Mouse (Mus musculus): ENCODE measurements around the gene Mlxipl.
A peak's percentile ranks its signal among the peaks of the same experiment; 100 is the strongest.
"Not testable (repeated sequence)": the region's sequence is repeated elsewhere in the genome, so short reads cannot be mapped to it uniquely, and the experiment has no call there.

Mlxipl gene

DNA sequence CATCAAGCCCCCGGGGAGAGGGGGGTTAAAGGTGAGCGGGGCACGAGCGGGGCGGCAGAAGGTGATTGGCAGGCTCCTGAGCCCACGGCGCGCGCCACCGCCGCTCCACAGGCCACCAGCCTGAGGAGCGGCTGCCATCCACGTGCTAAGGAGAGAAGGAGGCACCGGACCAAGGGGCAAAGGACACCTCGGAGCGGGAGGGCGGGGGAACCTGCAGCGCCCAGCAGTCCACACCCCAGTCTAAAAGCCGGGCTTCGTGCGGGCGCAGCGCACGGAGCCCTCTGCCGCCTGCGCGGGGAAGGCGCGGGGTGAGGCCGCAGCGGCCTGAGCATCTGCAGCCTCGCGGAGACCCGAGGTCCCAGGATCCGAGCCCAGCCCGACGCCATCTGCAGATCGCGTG, at the start of gene Mlxipl:
Mlxipl (plus strand) TSS at position 238 of the 400 bp plus-strand sequence.
- DNase-seq (ENCODE audit: low spot score in 2 of 2): no peak

- DNase-seq (ENCODE audit: low spot score in 2 of 2): peak in 1 of 2 experiments; percentile 56
Observed at GRCm38 (mm10) chr5:135040059-135040458, 49.6 kb upstream of the Mlxipl start.

GRCm38 (mm10) chr5:135040777-135041176, 48.9 kb upstream of the Mlxipl start:
- DNase-seq (ENCODE audit: low spot score in 2 of 2): peak; percentile 44 to 55

DNA sequence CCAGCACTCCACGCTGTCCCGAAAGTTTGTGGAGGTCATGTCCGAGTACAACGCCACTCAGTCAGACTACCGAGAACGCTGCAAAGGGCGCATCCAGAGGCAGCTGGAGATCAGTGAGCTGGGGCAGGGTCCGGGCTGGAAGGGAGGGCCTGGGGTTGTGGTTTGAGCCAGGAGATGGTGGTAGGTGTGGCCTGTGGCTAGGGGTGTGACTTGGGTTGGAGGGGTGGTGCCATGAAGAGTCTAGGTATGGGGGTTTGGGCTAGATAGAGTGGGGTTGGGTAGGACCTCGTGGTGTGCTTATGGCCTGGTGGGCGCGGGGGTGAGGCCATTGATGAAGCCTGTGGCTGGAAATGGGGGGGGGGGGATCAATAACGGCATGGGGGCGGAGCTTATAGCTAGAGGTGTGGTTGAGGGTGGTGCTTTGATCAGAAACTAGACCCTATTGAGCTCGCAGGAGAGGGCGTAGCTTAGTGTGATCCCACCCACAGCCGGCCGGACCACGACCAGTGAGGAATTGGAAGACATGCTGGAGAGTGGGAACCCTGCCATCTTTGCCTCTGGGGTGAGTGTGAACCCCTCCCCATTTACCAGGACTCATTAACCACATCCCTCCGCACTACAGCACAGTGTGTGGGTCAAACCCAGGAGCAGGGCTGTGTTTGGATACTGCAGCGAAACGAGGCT, 47.4 kb upstream of the Mlxipl start:
- DNase-seq (ENCODE audit: low spot score in 2 of 2): no peak

DNA sequence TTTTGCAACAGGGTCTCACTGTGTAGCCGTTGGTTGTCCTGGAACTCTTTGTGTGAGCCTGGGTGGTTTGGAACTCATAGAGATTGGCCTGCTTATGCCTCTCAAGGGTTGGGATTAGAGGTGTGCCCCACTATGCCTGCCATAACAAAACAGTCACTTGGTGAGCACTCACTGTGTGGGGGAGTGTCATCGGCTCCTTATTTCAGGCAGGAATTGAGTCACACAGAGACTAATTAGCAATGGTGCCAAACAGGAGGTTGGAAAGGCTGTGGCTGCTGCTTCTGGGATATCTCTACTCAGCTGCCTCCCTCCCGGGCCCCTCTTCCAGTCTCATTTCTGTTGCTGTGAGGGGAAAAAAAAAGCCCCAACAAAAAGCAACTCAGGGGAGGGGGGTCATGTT, 45.1 kb upstream of the Mlxipl start:
- DNase-seq (ENCODE audit: low spot score in 2 of 2): no peak

DNA sequence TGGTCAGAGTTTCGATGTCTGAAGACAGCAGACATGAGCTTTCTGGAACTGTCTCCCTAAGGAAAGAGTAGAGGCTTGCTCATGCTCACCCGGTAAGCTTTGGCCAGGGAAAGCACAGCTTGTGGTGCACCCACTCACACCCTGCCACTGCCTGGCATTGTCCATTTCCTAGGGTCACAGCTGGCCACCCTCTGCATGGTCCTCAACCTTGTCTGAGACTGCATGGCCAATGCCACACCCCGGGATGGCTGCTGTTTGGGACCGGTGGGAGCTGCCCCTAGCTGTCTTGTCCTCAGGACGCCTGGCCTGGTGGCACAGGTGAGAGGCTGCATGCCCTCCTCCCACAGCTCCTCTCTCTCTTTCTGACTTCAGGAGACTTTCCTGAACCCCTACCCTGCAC, 41.2 kb upstream of the Mlxipl start:
- no peak for DNase-seq (ENCODE audit: low spot score in 2 of 2)

- not testable (repeated sequence) for DNase-seq (ENCODE audit: low spot score in 2 of 2)
Observed at GRCm38 (mm10) chr5:135049268-135049667, 40.4 kb upstream of the Mlxipl start.

- no peak for DNase-seq (ENCODE audit: low spot score in 2 of 2)
Observed at GRCm38 (mm10) chr5:135053356-135053755, 36.3 kb upstream of the Mlxipl start.

DNA sequence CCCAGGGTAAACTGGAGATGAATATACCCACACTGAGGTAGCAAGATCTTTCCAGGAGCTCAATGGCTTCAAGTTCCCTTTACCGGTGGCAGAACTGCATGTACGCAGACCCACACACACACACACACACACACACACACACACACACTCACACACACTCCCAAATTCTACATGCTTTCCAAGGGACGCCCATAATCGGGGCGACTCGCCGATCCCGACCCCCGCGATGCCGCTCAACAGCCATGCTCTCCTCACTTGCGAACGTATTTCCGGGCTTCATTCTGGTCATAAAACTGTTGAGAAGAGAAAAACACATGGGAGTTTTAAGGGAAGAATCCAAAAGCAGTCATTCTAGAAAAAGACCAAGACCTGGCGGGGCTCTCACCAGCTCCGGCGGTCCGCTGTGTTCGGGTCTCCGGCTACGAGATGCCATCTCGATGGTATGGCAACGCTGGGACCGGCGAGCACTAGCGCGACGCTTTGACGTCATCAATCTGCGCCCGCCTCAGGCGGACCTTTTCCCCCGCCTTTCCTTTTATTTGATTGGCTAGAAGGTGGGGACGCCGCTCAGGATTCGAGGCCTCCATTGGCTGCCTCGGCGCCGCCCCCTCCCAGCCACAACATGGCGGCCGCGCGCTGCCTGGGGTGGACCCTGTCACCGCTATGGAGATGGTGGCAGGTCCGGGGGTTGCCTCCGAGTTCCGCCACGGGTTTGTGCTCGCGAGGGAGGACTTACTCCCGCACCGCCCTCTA, 25.9 kb upstream of the Mlxipl start, which contains the start of gene Dnajc30:
Dnajc30 (plus strand) TSS at position 574 of the 753 bp plus-strand sequence.
- DNase-seq (ENCODE audit: low spot score in 2 of 2): peak; percentile 95 to 96

DNA sequence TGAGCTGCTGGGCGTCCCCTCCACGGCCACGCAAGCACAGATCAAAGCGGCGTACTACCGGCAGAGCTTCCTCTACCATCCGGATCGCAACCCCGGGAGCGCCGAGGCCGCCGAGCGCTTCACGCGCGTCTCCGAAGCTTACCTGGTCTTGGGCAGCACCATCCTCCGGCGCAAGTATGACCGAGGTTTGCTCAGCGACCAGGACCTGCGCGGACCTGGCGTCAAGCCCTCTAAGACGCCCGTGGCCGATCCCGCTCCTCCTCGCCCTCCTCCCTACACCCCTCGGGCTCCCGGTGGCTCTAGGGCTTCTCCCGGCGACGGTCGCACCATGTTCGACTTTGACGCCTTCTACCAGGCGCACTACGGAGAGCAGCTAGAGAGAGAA, 25.3 kb upstream of the Mlxipl start:
- DNase-seq (ENCODE audit: low spot score in 2 of 2): no peak

- not testable (repeated sequence) for DNase-seq (ENCODE audit: low spot score in 2 of 2)
Observed at GRCm38 (mm10) chr5:135064909-135065446, 24.7 kb upstream of the Mlxipl start, which contains the start of gene Bud23. Gene Bud23, minus strand, starts transcription at chr5:135064959.

- no peak for DNase-seq (ENCODE audit: low spot score in 2 of 2)
Observed at GRCm38 (mm10) chr5:135066008-135066407, 23.7 kb upstream of the Mlxipl start.

- no peak for DNase-seq (ENCODE audit: low spot score in 2 of 2)
Observed at GRCm38 (mm10) chr5:135070448-135070847, 19.2 kb upstream of the Mlxipl start.

DNA sequence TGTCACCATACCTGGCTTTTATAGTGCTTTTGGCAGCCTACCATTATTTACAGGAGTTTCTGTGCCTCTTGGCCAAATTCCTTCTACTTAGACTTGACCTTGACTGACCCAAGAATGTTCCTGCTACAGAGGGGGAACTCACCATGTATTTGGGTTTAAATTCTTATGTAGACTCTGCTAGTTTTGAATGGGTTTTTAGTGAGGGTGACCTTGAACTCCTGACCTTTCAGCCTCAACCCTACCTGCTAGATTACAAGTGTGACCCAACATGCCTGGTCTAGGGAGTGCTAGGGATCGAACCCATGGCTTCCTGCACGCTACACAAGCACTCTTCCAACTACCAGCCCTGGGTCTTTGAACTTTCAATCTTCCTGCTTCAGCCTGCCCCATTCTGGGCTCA, 17.6 kb upstream of the Mlxipl start:
- no peak for DNase-seq (ENCODE audit: low spot score in 2 of 2)

DNA sequence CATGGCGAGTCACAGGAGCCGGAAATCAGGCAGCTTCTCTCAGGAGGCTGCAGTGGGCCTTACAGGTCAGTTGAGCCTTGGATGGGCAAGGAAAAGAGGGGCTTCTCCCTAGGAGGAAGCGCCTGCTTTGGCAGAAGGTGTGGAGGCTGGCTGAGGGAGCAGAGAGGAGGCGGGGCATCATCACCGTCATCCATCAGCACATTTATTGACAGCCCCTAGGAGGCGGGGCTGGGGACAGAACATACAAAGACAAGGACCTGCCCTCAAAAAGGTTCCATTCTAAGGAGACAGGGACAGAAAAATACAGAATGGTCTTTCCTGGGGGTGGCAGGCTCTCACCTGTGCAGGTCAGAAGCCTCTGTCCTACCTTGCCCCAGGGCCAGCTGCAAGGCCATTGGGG, 17.0 kb upstream of the Mlxipl start:
- DNase-seq (ENCODE audit: low spot score in 2 of 2): no peak

GRCm38 (mm10) chr5:135073349-135074150, 16.1 kb upstream of the Mlxipl start:
- DNase-seq (ENCODE audit: low spot score in 2 of 2): no peak

GRCm38 (mm10) chr5:135075655-135076054, 14.0 kb upstream of the Mlxipl start:
- no peak for DNase-seq (ENCODE audit: low spot score in 2 of 2)

- no peak for DNase-seq (ENCODE audit: low spot score in 2 of 2)
Observed at GRCm38 (mm10) chr5:135076368-135076767, 13.3 kb upstream of the Mlxipl start.

DNA sequence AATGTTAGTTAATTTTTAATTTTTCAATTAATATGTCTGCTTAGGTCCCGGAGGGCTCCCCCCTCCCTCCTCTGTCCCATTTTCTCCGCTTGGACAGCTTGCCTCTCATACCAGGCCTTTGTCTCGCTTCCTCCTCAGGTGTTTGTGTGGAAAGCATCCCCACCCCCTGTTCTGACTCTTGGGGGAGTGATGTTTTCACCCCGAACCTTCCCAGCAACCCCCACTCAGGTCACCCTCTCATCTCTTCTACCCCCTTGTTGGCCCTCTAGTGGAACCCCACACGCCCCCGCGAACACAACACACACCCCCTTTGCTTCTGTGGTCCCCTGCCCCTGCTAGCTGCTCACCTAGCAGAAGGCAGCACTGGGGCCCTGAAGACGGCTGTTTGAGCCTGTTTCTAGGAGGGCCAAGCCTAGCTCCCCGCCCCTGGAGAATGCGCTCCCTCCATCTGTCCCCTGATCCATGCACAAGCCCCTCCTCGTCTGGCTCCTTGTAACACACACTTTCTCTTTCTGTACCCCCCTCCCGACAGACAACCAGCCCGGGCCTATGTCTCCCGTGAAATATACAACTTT, 12.7 kb upstream of the Mlxipl start:
- peak; percentile 38 to 40 for DNase-seq (ENCODE audit: low spot score in 2 of 2)

GRCm38 (mm10) chr5:135077564-135078481, 11.9 kb upstream of the Mlxipl start, which contains the start of gene Vps37d:
Gene Vps37d, minus strand, starts transcription at chr5:135078266.
- peak; percentile 77 to 85 for DNase-seq (ENCODE audit: low spot score in 2 of 2)

- no peak for DNase-seq (ENCODE audit: low spot score in 2 of 2)
Observed at GRCm38 (mm10) chr5:135078482-135078810, 11.2 kb upstream of the Mlxipl start.

Measured in right cerebral cortex, postnatal 36 days (tissue).